Mouse (Mus musculus): ENCODE measurements around the gene 9130023H24Rik. TPM values are rescaled to one million over a fixed set of nuclear protein-coding genes. Genes with fewer than 3 reads are reported as not detected.

Gene 9130023H24Rik
- total and polyA plus RNA-seq, 3 experiments = 2.1 to 3.2 (median 2.2) TPM

DNA sequence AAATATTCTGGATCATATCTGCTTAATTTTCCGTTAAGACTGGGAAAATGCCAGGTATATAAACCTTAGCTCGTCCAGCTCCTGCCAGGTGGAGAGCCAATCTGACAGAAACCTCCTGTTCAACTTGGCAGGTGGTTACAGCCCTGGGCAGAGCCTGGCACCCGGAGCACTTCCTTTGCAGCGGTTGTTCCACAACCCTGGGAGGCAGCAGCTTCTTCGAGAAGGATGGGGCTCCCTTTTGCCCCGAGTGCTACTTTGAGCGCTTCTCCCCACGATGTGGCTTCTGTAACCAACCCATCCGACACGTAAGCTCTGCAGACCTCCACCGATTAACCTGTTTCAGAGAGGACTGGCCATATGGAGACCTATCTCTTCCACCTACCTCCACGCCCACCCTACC, 14.1 kb upstream of the 9130023H24Rik start:
- Histone ChIP-seq H3K36me3 (replicated peaks in 1 of 2; ENCODE audit: control insufficient read depth in 1 of 2, insufficient read depth in 1 of 2, low read length in 1 of 2) (peaks cover 0 to 23% of the 10 kb centered on the region in 2 experiments), H3K4me2 (ENCODE audit: insufficient read depth, low read depth, poor library complexity, severe bottlenecking) (no peak overlapping the region), H3K9ac (ENCODE audit: insufficient read depth, low read depth) (no peak overlapping the region), H3K79me2 (replicated peaks; ENCODE audit: control insufficient read depth, extremely low read depth, insufficient read depth, poor library complexity, severe bottlenecking) (no peaks in the 10 kb centered on the region), H3K9me3 (replicated peaks; ENCODE audit: low read length) (no peaks in the 10 kb centered on the region), H3K4me3 (replicated peaks in 1 of 3; ENCODE audit: low read depth in 2 of 3, low read length in 2 of 3, poor library complexity in 1 of 3) (no peak overlapping the region), H3K4me1 (ENCODE audit: control insufficient read depth in 1 of 2, insufficient read depth in 2 of 2) (no peaks in the 10 kb centered on the region), H3K27ac (ENCODE audit: insufficient read depth, low read depth) (no peak overlapping the region), H3K27me3 (replicated peaks) (no peaks in the 10 kb centered on the region)
- dilution Hi-C loops (cut with MboI; ENCODE audit: extremely low pct_ligation_motif_present, extremely low pct_unique_long_range_greater_than_20kb, low sequenced_read_pairs) (no loop called here), in situ Hi-C loops (cut with MboI; ENCODE audit: low pct_ligation_motif_present, low pct_unique_long_range_greater_than_20kb, low sequenced_read_pairs) (no loop called here)
- TF ChIP-seq MAFK (IDR thresholded peaks at IDR 0.05; ENCODE audit: insufficient replicate concordance, low read length) = no peak
- TF ChIP-seq RCOR1 (conservative IDR thresholded peaks at IDR 0.05; ENCODE audit: low read depth, low read length) = no peak
- TF ChIP-seq ZMIZ1 (IDR thresholded peaks at IDR 0.05; ENCODE audit: low read depth, low read length) = no peak
- TF ChIP-seq POLR2AphosphoS2 (IDR thresholded peaks at IDR 0.05; ENCODE audit: low read depth, low read length) = no peak
- no peak for TF ChIP-seq MAZ (IDR thresholded peaks at IDR 0.05; ENCODE audit: low read depth, low read length)
- no peak for TF ChIP-seq HCFC1 (IDR thresholded peaks at IDR 0.05; ENCODE audit: low read depth, low read length)
- TF ChIP-seq MYC (IDR thresholded peaks at IDR 0.05; ENCODE audit: low read depth, low read length) = no peak
- TF ChIP-seq JUND (conservative IDR thresholded peaks at IDR 0.05; ENCODE audit: low read depth, low read length) = no peak
- no peak for DNase-seq (ENCODE audit: extremely low read depth)

GRCm38 (mm10) chr7:128249998-128250397, 12.2 kb upstream of the 9130023H24Rik start:
- Histone ChIP-seq H3K9me3 (replicated peaks; ENCODE audit: low read length) (no peaks in the 10 kb centered on the region), H3K27me3 (replicated peaks) (no peaks in the 10 kb centered on the region), H3K27ac (ENCODE audit: insufficient read depth, low read depth) (no peak overlapping the region), H3K4me2 (ENCODE audit: insufficient read depth, low read depth, poor library complexity, severe bottlenecking) (no peak overlapping the region), H3K4me1 (ENCODE audit: control insufficient read depth in 1 of 2, insufficient read depth in 2 of 2) (no peaks in the 10 kb centered on the region), H3K9ac (ENCODE audit: insufficient read depth, low read depth) (no peak overlapping the region), H3K79me2 (replicated peaks; ENCODE audit: control insufficient read depth, extremely low read depth, insufficient read depth, poor library complexity, severe bottlenecking) (no peaks in the 10 kb centered on the region), H3K36me3 (replicated peaks in 1 of 2; ENCODE audit: control insufficient read depth in 1 of 2, insufficient read depth in 1 of 2, low read length in 1 of 2) (peaks cover 2 to 31% of the 10 kb centered on the region in 2 experiments), H3K4me3 (replicated peaks in 1 of 3; ENCODE audit: low read depth in 2 of 3, low read length in 2 of 3, poor library complexity in 1 of 3) (no peak overlapping the region)
- dilution Hi-C loops (cut with MboI; ENCODE audit: extremely low pct_ligation_motif_present, extremely low pct_unique_long_range_greater_than_20kb, low sequenced_read_pairs) (no loop called here), in situ Hi-C loops (cut with MboI; ENCODE audit: low pct_ligation_motif_present, low pct_unique_long_range_greater_than_20kb, low sequenced_read_pairs) (no loop called here)
- no peak for DNase-seq (ENCODE audit: extremely low read depth)
- no peak for TF ChIP-seq IRF4 (IDR thresholded peaks at IDR 0.05; ENCODE audit: low read depth, low read length)
- TF ChIP-seq BHLHE40 (IDR thresholded peaks at IDR 0.05; ENCODE audit: low read depth, low read length) = no peak
- TF ChIP-seq ETS1 (conservative IDR thresholded peaks at IDR 0.05; ENCODE audit: low read depth, low read length) = no peak
- TF ChIP-seq RAD21 (IDR thresholded peaks at IDR 0.05; ENCODE audit: low read depth, low read length) = no peak
- no peak for TF ChIP-seq CTCF (conservative IDR thresholded peaks at IDR 0.05 in 1 of 2, IDR thresholded peaks at IDR 0.05 in 1 of 2; ENCODE audit: low read depth in 2 of 2, low read length in 2 of 2)
- no peak for TF ChIP-seq GABPA (IDR thresholded peaks at IDR 0.05; ENCODE audit: insufficient replicate concordance, low read depth, low read length)
- TF ChIP-seq MAFK (IDR thresholded peaks at IDR 0.05; ENCODE audit: insufficient replicate concordance, low read length) = no peak
- TF ChIP-seq MEF2A (IDR thresholded peaks at IDR 0.05; ENCODE audit: borderline replicate concordance, low read depth, low read length) = no peak
- TF ChIP-seq RCOR1 (conservative IDR thresholded peaks at IDR 0.05; ENCODE audit: low read depth, low read length) = no peak
- TF ChIP-seq MXI1 (IDR thresholded peaks at IDR 0.05; ENCODE audit: low read depth, low read length) = no peak
- TF ChIP-seq MAZ (IDR thresholded peaks at IDR 0.05; ENCODE audit: low read depth, low read length) = no peak
- no peak for TF ChIP-seq CHD2 (IDR thresholded peaks at IDR 0.05; ENCODE audit: low read length)
- TF ChIP-seq ZKSCAN1 (IDR thresholded peaks at IDR 0.05; ENCODE audit: borderline replicate concordance, low read depth, low read length) = no peak
- TF ChIP-seq NRF1 (IDR thresholded peaks at IDR 0.05; ENCODE audit: low read depth, low read length) = no peak
- TF ChIP-seq HCFC1 (IDR thresholded peaks at IDR 0.05; ENCODE audit: low read depth, low read length) = no peak
- no peak for TF ChIP-seq USF1 (IDR thresholded peaks at IDR 0.05; ENCODE audit: low read depth, low read length)
- TF ChIP-seq TBP (conservative IDR thresholded peaks at IDR 0.05; ENCODE audit: low read depth, low read length) = no peak
